Mouse (Mus musculus): Measurements from ENCODE around the gene Krt33a. TPM values are rescaled to one million over a fixed set of nuclear protein-coding genes. Genes with fewer than 3 reads are reported as not detected.

The Krt33a gene
- total RNA-seq, 2 experiments from 2014 or later: not detected

DNA sequence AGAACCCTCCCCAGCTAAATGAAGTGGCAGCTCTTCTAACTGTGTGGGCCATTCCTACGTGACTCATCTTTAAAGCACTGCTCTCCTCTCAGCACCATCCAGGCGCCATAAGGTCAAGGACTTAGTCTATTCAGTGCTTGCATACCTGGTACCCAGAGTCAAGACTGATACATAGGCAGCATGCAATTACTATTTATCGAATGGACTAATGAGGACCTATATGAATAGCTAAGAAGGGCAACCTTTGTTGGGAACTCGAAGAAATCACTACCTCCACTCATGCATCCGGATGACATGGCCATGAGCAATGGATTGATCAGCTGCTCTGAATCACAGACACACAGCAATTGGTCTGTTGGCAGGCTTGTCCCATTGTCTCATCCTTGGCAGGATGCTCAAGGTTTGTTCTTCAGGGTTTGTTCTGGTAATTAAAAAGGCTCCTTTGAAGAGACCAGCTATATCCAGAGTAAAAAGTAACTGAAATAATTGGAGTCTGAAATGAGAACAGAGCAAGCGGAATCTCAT is 26.1 kb downstream of the Krt33a start:
- ATAC-seq (replicated peaks; ENCODE audit: low FRiP score, low TSS enrichment, poor library complexity, severe bottlenecking): no peak

GRCm38 (mm10) chr11:99988530-99988929 is 27.5 kb downstream of the Krt33a start:
- ATAC-seq (replicated peaks; ENCODE audit: low FRiP score, low TSS enrichment, poor library complexity, severe bottlenecking): no peak

DNA sequence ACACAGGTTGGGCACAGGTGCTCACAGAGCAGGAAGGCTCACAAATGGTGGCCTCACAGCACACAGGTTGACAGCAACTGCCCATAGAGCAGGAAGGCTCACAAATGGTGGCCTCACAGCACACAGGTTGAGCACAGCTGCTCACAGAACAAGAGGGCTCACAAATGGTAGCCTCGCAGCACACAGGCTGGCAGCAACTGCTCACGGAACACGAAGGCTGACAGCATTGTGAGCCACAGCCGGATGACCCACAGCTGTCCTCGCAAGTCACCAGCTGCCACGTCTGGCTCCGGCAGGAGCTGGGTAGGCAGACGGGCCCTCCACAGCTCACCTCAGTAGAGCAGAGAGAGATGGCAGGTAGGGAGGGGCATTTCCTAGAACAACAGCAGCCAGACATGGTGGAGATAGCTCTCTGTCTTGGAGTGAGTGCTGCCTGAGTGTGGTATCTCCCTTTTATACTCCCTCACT is 29.8 kb downstream of the Krt33a start, which contains the start of gene Krtap16-1:
Gene Krtap16-1 (minus strand): TSS at position 418 of the 468 bp plus-strand sequence.
- ATAC-seq (replicated peaks; ENCODE audit: low FRiP score, low TSS enrichment, poor library complexity, severe bottlenecking): no peak

GRCm38 (mm10) chr11:99985291-99986092 is 30.5 kb downstream of the Krt33a start:
- no peak; the same call in 1 of the 2 replicates for ATAC-seq (replicated peaks; ENCODE audit: low FRiP score, low TSS enrichment, poor library complexity, severe bottlenecking)

- ATAC-seq (replicated peaks; ENCODE audit: low FRiP score, low TSS enrichment, poor library complexity, severe bottlenecking): no peak
These were observed 32.6 kb downstream of the Krt33a start for GRCm38 (mm10) chr11:99983442-99983841.

- ATAC-seq (replicated peaks; ENCODE audit: low FRiP score, low TSS enrichment, poor library complexity, severe bottlenecking): no peak
These were observed 33.3 kb downstream of the Krt33a start for GRCm38 (mm10) chr11:99982731-99983130.

DNA sequence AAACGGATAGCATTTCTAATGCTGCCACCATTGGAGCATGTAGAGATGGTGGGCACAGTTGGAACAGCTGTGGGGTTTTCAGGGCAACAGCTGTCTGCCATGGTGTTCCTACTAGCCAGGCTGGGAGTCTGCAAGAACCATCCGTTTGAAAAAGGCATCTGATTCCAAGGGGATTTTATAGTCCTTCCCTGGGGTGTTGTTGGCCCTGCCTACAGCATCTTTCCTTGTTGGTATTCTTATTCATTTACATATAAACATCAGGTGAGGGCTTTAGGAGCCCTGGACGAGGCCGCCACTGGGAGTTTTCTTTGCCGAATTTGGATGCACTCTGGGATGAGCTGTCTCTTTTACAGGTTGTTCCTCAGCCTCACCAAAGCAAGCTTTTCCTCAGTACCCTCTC is 37.1 kb downstream of the Krt33a start, which contains the start of gene Krtap29-1:
Gene Krtap29-1 (minus strand): TSS at position 101 of the 400 bp plus-strand sequence.
- no peak for ATAC-seq (replicated peaks; ENCODE audit: low FRiP score, low TSS enrichment, poor library complexity, severe bottlenecking)

DNA sequence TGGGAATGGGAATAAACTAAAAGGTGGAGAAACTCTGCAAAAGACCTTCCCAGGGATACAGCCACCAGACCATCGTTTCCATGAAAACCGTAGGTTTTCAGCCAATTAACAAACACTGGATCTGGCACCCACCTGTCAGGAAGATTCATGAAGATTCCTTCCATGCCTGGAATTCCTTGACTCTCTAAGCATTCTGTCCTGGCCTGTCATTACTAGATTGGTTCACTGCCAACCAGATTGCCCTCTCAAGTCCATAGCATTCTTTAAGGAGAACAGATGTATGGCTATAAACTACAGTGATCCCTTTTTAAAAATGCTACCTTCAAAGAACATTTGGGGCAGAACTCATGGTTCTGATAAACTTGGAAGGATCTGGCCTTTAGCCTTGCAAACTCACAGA is 50.1 kb downstream of the Krt33a start:
- ATAC-seq (replicated peaks; ENCODE audit: low FRiP score, low TSS enrichment, poor library complexity, severe bottlenecking): no peak

- no peak for ATAC-seq (replicated peaks; ENCODE audit: low FRiP score, low TSS enrichment, poor library complexity, severe bottlenecking)
These were observed 51.8 kb downstream of the Krt33a start for GRCm38 (mm10) chr11:99964213-99964612.

Other genes starting within 250 kb of the Krt33a start
Only the 30 nearest of the 34 such genes appear.
- gene Krtap4-9, start 231.0 kb downstream of the Krt33a start, total RNA-seq (2014; fragmentation: Nextera tagmentation): not detected in 2 replicates
- not detected in 2 replicates for gene Krtap4-9, start 231.0 kb downstream of the Krt33a start, total RNA-seq (2017)
- gene Gm11596, start 222.7 kb downstream of the Krt33a start, total RNA-seq (2014; fragmentation: Nextera tagmentation): not detected in 2 replicates
- gene Gm11596, start 222.7 kb downstream of the Krt33a start, total RNA-seq (2017): not detected in 2 replicates
- gene Gm11569, start 217.3 kb downstream of the Krt33a start, total RNA-seq (2014; fragmentation: Nextera tagmentation): not detected in 2 replicates
- gene Gm11569, start 217.3 kb downstream of the Krt33a start, total RNA-seq (2017): not detected in 2 replicates
- gene Gm11554, start 211.8 kb downstream of the Krt33a start, total RNA-seq (2014; fragmentation: Nextera tagmentation): not detected in 2 replicates
- not detected in 2 replicates for gene Gm11554, start 211.8 kb downstream of the Krt33a start, total RNA-seq (2017)
- gene Krtap4-13, start 206.3 kb downstream of the Krt33a start, total RNA-seq (2014; fragmentation: Nextera tagmentation): not detected in 2 replicates
- gene Krtap4-13, start 206.3 kb downstream of the Krt33a start, total RNA-seq (2017): not detected in 2 replicates
- not detected in 2 replicates for gene Gm11564, start 200.5 kb downstream of the Krt33a start, total RNA-seq (2014; fragmentation: Nextera tagmentation)
- not detected in 2 replicates for gene Gm11564, start 200.5 kb downstream of the Krt33a start, total RNA-seq (2017)
- not detected in 2 replicates for gene 2300003K06Rik, start 178.1 kb downstream of the Krt33a start, total RNA-seq (2014; fragmentation: Nextera tagmentation)
- gene 2300003K06Rik, start 178.1 kb downstream of the Krt33a start, total RNA-seq (2017): not detected in 2 replicates
- gene Krtap4-16, start 164.6 kb downstream of the Krt33a start, total RNA-seq (2014; fragmentation: Nextera tagmentation): not detected in 2 replicates
- gene Krtap4-16, start 164.6 kb downstream of the Krt33a start, total RNA-seq (2017): not detected in 2 replicates
- gene Gm11568, start 158.3 kb downstream of the Krt33a start, total RNA-seq (2014; fragmentation: Nextera tagmentation): not detected in 2 replicates
- gene Gm11568, start 158.3 kb downstream of the Krt33a start, total RNA-seq (2017): not detected in 2 replicates
- gene Gm11559, start 151.7 kb downstream of the Krt33a start, total RNA-seq (2014; fragmentation: Nextera tagmentation): not detected in 2 replicates
- not detected in 2 replicates for gene Gm11559, start 151.7 kb downstream of the Krt33a start, total RNA-seq (2017)
- gene Krtap9-1, start 142.8 kb downstream of the Krt33a start, total RNA-seq (2014; fragmentation: Nextera tagmentation): not detected in 2 replicates
- gene Krtap9-1, start 142.8 kb downstream of the Krt33a start, total RNA-seq (2017): not detected in 2 replicates
- gene Gm11567, start 137.0 kb downstream of the Krt33a start, total RNA-seq (2014; fragmentation: Nextera tagmentation): not detected in 2 replicates
- gene Gm11567, start 137.0 kb downstream of the Krt33a start, total RNA-seq (2017): not detected in 2 replicates
- not detected in 2 replicates for gene Krtap31-1, start 108.3 kb downstream of the Krt33a start, total RNA-seq (2014; fragmentation: Nextera tagmentation)
- not detected in 2 replicates for gene Krtap31-1, start 108.3 kb downstream of the Krt33a start, total RNA-seq (2017)
- gene Gm11565, start 101.5 kb downstream of the Krt33a start, total RNA-seq (2014; fragmentation: Nextera tagmentation): not detected in 2 replicates
- not detected in 2 replicates for gene Gm11565, start 101.5 kb downstream of the Krt33a start, total RNA-seq (2017)
- not detected in 2 replicates for gene Krtap31-2, start 79.9 kb downstream of the Krt33a start, total RNA-seq (2014; fragmentation: Nextera tagmentation)
- not detected in 2 replicates for gene Krtap31-2, start 79.9 kb downstream of the Krt33a start, total RNA-seq (2017)
- not detected in 2 replicates for gene Krtap9-5, start 67.7 kb downstream of the Krt33a start, total RNA-seq (2014; fragmentation: Nextera tagmentation)
- not detected in 2 replicates for gene Krtap9-5, start 67.7 kb downstream of the Krt33a start, total RNA-seq (2017)
- gene Krtap29-1, start 37.2 kb downstream of the Krt33a start, total RNA-seq (2014; fragmentation: Nextera tagmentation): not detected in 2 replicates
- gene Krtap29-1, start 37.2 kb downstream of the Krt33a start, total RNA-seq (2017): not detected in 2 replicates
- gene Krtap16-1, start 29.6 kb downstream of the Krt33a start, total RNA-seq (2014; fragmentation: Nextera tagmentation): not detected in 2 replicates
- not detected in 2 replicates for gene Krtap16-1, start 29.6 kb downstream of the Krt33a start, total RNA-seq (2017)
- gene Krtap17-1, start 22.2 kb downstream of the Krt33a start, total RNA-seq (2014; fragmentation: Nextera tagmentation): not detected in 2 replicates
- not detected in 2 replicates for gene Krtap17-1, start 22.2 kb downstream of the Krt33a start, total RNA-seq (2017)
- not detected in 2 replicates for gene Krt33b, start 13.7 kb upstream of the Krt33a start, total RNA-seq (2014; fragmentation: Nextera tagmentation)
- gene Krt33b, start 13.7 kb upstream of the Krt33a start, total RNA-seq (2017): not detected in 2 replicates
- gene Krt34, start 25.3 kb upstream of the Krt33a start, total RNA-seq (2014; fragmentation: Nextera tagmentation): not detected in 2 replicates
- not detected in 2 replicates for gene Krt34, start 25.3 kb upstream of the Krt33a start, total RNA-seq (2017)
- not detected in 2 replicates for gene Krt31, start 34.3 kb upstream of the Krt33a start, total RNA-seq (2014; fragmentation: Nextera tagmentation)
- not detected in 2 replicates for gene Krt31, start 34.3 kb upstream of the Krt33a start, total RNA-seq (2017)
- gene Krt32, start 72.0 kb upstream of the Krt33a start, total RNA-seq (2014; fragmentation: Nextera tagmentation): not detected in 2 replicates
- gene Krt32, start 72.0 kb upstream of the Krt33a start, total RNA-seq (2017): not detected in 2 replicates
- not detected in 2 replicates for gene Krt35, start 80.0 kb upstream of the Krt33a start, total RNA-seq (2014; fragmentation: Nextera tagmentation)
- not detected in 2 replicates for gene Krt35, start 80.0 kb upstream of the Krt33a start, total RNA-seq (2017)
- not detected in 2 replicates for gene Krt36, start 89.4 kb upstream of the Krt33a start, total RNA-seq (2014; fragmentation: Nextera tagmentation)
- not detected in 2 replicates for gene Krt36, start 89.4 kb upstream of the Krt33a start, total RNA-seq (2017)
- not detected in 2 replicates for gene Krt13, start 105.4 kb upstream of the Krt33a start, total RNA-seq (2014; fragmentation: Nextera tagmentation)
- gene Krt13, start 105.4 kb upstream of the Krt33a start, total RNA-seq (2017): not detected in 2 replicates
- not detected in 2 replicates for gene Krt15, start 119.7 kb upstream of the Krt33a start, total RNA-seq (2014; fragmentation: Nextera tagmentation)
- gene Krt15, start 119.7 kb upstream of the Krt33a start, total RNA-seq (2017): not detected in 2 replicates
- not detected in 2 replicates for gene Krt19, start 132.5 kb upstream of the Krt33a start, total RNA-seq (2014; fragmentation: Nextera tagmentation)
- not detected in 2 replicates for gene Krt19, start 132.5 kb upstream of the Krt33a start, total RNA-seq (2017)
- gene Krt9, start 177.0 kb upstream of the Krt33a start, total RNA-seq (2014; fragmentation: Nextera tagmentation): not detected in 2 replicates
- not detected in 2 replicates for gene Krt9, start 177.0 kb upstream of the Krt33a start, total RNA-seq (2017)
- not detected in 2 replicates for gene Krt14, start 191.3 kb upstream of the Krt33a start, total RNA-seq (2014; fragmentation: Nextera tagmentation)
- gene Krt14, start 191.3 kb upstream of the Krt33a start, total RNA-seq (2017): not detected in 2 replicates